Mouse (Mus musculus) fibroblast of lung, adult 2 months (primary cell): ENCODE data around the gene Gpr150.

Experiments
- DNase-seq: peaks from one replicate; pipeline ENCODE4 v3.0.0-alpha.2; 2011; ENCODE audit warnings: low read depth

The Gpr150 gene

DNA sequence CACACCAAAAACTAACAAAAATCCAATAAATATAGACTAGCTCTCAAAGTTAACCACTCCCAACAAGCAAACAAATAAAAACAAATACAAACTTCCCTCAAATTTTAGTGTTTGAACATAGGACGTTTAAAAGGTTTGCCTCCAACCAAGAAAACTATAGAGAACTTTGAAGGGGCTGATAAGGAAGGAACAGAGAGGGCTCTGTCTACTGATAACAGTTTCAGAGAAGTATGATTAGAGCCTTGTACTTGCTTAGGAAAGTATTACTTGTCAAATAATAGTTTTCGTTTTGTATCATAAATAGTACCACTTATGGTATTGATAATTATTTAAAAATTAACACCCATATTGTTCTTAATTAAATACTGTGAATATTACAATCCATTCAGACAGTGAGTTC lies 42.3 kb downstream of the Gpr150 start:
- DNase-seq = no peak
